Mouse (Mus musculus): ENCODE data around the gene Myrf.

DNA sequence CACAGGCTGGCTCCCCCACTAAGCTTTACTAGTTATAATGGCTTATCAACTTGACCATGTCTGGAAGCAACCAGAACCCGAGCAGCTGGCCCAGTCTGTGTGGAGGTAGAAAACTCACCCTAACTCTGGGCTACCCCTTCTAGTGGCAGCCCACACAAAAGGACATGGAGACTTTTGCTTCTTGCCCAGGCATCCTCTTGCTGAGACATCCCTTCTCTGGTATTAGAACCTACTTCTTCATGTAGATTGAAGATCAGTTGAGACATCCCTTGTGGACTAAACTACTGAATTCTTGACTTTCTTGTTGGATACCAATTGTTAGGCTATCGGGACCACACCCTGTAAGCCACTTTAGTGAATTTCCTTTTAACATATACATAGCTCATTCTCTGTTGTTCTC lies 42.3 kb downstream of the Myrf start:
- no peak for TF ChIP-seq CTCF (IDR thresholded peaks at IDR 0.05; ENCODE audit: low read depth)
- TF ChIP-seq EP300 (IDR thresholded peaks at IDR 0.05; ENCODE audit: low read depth), result no peak
